Mouse (Mus musculus) liver, embryonic 12.5 days (tissue): ENCODE measurements around the gene Hspbap1. TPM values are rescaled to one million over a fixed set of nuclear protein-coding genes. Genes with fewer than 3 reads are reported as not detected.

Experiments
- ATAC-seq: fragments of 200-750 bp; cut with Nextera tagmentation; 2 replicates; pipeline ENCODE4 v1.8.0; 2017; ENCODE audit warnings: moderate number of reproducible peaks, mild to moderate bottlenecking, moderate library complexity
- H3K27ac ChIP-seq: fragments of 300-500 bp; sonication (generic); 2 replicates; pipeline ENCODE4 v1.5.1; 2016; ENCODE audit warnings: mild to moderate bottlenecking
- H3K27me3 ChIP-seq: fragments of 300-500 bp; sonication (generic); replicated peaks from 2 replicates; pipeline ENCODE4 v1.6.1; 2016; ENCODE audit warnings: mild to moderate bottlenecking, moderate library complexity
- H3K36me3 ChIP-seq: fragments of 300-500 bp; sonication (generic); 2 replicates; pipeline ENCODE4 v1.6.1; 2016; ENCODE audit warnings: mild to moderate bottlenecking, moderate library complexity
- H3K4me1 ChIP-seq: fragments of 300-500 bp; sonication (generic); 2 replicates; pipeline ENCODE4 v1.6.1; 2016
- H3K4me2 ChIP-seq: fragments of 300-500 bp; sonication (generic); 2 replicates; pipeline ENCODE4 v1.6.1; 2016; ENCODE audit warnings: mild to moderate bottlenecking, moderate library complexity
- H3K4me3 ChIP-seq: fragments of 300-500 bp; sonication (generic); 2 replicates; pipeline ENCODE4 v1.5.1; 2016; ENCODE audit warnings: mild to moderate bottlenecking, moderate library complexity
- H3K9ac ChIP-seq: fragments of 300-500 bp; sonication (generic); 2 replicates; pipeline ENCODE4 v1.6.1; 2016; ENCODE audit warnings: mild to moderate bottlenecking, moderate library complexity
- H3K9me3 ChIP-seq: fragments of 300-500 bp; sonication (generic); replicated peaks from 2 replicates; pipeline ENCODE4 v1.6.1; 2016; ENCODE audit warnings: mild to moderate bottlenecking, moderate library complexity
- WGBS: fragments of 180-500 bp; shearing (Covaris S2); methylation state at CpG from one replicate; pipeline ENCODE4 v1.1.7; 2016; ENCODE audit not compliant: insufficient replicate concordance; 5-methylcytosine and 5-hydroxymethylcytosine counted together
- polyA plus RNA-seq: library from polyadenylated mRNA; unstranded; fragments of >200 nt; fragmentation: Nextera tagmentation; extraction: Ambion mirVana; gene quantifications from 2 replicates; pipeline ENCODE4 v1.2.1, GENCODE M21; 2016

The Hspbap1 gene
- polyA plus RNA-seq, 1 experiment from 2014 or later = 22.4 TPM

- Histone ChIP-seq H3K27ac (no peak overlapping the region), H3K4me1 (peaks cover 32% of the 10 kb centered on the region), H3K4me3 (no peak overlapping the region), H3K9me3 (no peaks in the 10 kb centered on the region), H3K27me3 (no peaks in the 10 kb centered on the region), H3K36me3 (no peaks in the 10 kb centered on the region), H3K4me2 (no peak overlapping the region), H3K9ac (no peak overlapping the region)
- no peak for ATAC-seq
- WGBS = 82% methylated on average over 5 of the region's 5 CpGs
Measured at GRCm38 (mm10) chr16:35781651-35782050, 11.5 kb downstream of the Hspbap1 start.

- Histone ChIP-seq H3K9ac (no peak overlapping the region), H3K36me3 (peaks cover 9% of the 10 kb centered on the region), H3K4me2 (no peak overlapping the region), H3K4me3 (no peak overlapping the region), H3K9me3 (no peaks in the 10 kb centered on the region), H3K27me3 (no peaks in the 10 kb centered on the region), H3K27ac (no peak overlapping the region), H3K4me1 (peaks cover 32% of the 10 kb centered on the region)
- WGBS = 76% methylated on average over 13 of the region's 13 CpGs
- ATAC-seq = no peak
Measured at GRCm38 (mm10) chr16:35782451-35783206, 12.5 kb downstream of the Hspbap1 start.

- ATAC-seq = no peak
- no peak overlapping the region for H3K4me3 ChIP-seq
- no peak overlapping the region for H3K4me2 ChIP-seq
- H3K36me3 ChIP-seq = peaks cover 14% of the 10 kb centered on the region
- H3K9me3 ChIP-seq = no peaks in the 10 kb centered on the region
- H3K27me3 ChIP-seq = no peaks in the 10 kb centered on the region
- WGBS = 66% methylated on average over 3 of the region's 3 CpGs
- H3K27ac ChIP-seq = no peak overlapping the region
- no peak overlapping the region for H3K9ac ChIP-seq
- peaks cover 32% of the 10 kb centered on the region for H3K4me1 ChIP-seq
Measured at GRCm38 (mm10) chr16:35783207-35783573, 13.0 kb downstream of the Hspbap1 start.

- H3K4me1 ChIP-seq = peaks cover 32% of the 10 kb centered on the region
- H3K4me3 ChIP-seq = no peak overlapping the region
- peak; percentile 61; the same call in 1 of the 2 replicates for ATAC-seq
- no peak overlapping the region for H3K4me2 ChIP-seq
- peaks cover 25% of the 10 kb centered on the region for H3K36me3 ChIP-seq
- no peak overlapping the region for H3K27ac ChIP-seq
- no peak overlapping the region for H3K9ac ChIP-seq
- H3K27me3 ChIP-seq = no peaks in the 10 kb centered on the region
- WGBS = 56% methylated on average over 7 of the region's 7 CpGs
- H3K9me3 ChIP-seq = no peaks in the 10 kb centered on the region
Measured at GRCm38 (mm10) chr16:35784134-35784725, 14.1 kb downstream of the Hspbap1 start.

GRCm38 (mm10) chr16:35787163-35787562, 17.0 kb downstream of the Hspbap1 start:
- 91% methylated on average over 6 of the region's 6 CpGs for WGBS
- H3K4me1 ChIP-seq = peaks cover 37% of the 10 kb centered on the region
- H3K9me3 ChIP-seq = no peaks in the 10 kb centered on the region
- no peak overlapping the region for H3K9ac ChIP-seq
- H3K36me3 ChIP-seq = peaks cover 48% of the 10 kb centered on the region
- ATAC-seq = no peak
- H3K4me2 ChIP-seq = no peak overlapping the region
- H3K27ac ChIP-seq = no peak overlapping the region
- no peaks in the 10 kb centered on the region for H3K27me3 ChIP-seq
- no peak overlapping the region for H3K4me3 ChIP-seq

- ATAC-seq = no peak
- no peak overlapping the region for H3K4me3 ChIP-seq
- peaks cover 49% of the 10 kb centered on the region for H3K36me3 ChIP-seq
- no peak overlapping the region for H3K4me2 ChIP-seq
- WGBS = 83% methylated on average over 8 of the region's 8 CpGs
- no peak overlapping the region for H3K27ac ChIP-seq
- H3K9me3 ChIP-seq = no peaks in the 10 kb centered on the region
- no peaks in the 10 kb centered on the region for H3K27me3 ChIP-seq
- H3K4me1 ChIP-seq = peaks cover 38% of the 10 kb centered on the region
- no peak overlapping the region for H3K9ac ChIP-seq
Measured at GRCm38 (mm10) chr16:35787568-35788189, 17.5 kb downstream of the Hspbap1 start.

GRCm38 (mm10) chr16:35788330-35788729, 18.2 kb downstream of the Hspbap1 start:
- Histone ChIP-seq H3K4me2 (no peak overlapping the region), H3K27me3 (no peaks in the 10 kb centered on the region), H3K4me3 (no peak overlapping the region), H3K27ac (no peak overlapping the region), H3K9ac (no peak overlapping the region), H3K36me3 (peaks cover 54% of the 10 kb centered on the region), H3K9me3 (no peaks in the 10 kb centered on the region), H3K4me1 (peaks cover 31% of the 10 kb centered on the region)
- WGBS = 86% methylated on average over 6 of the region's 6 CpGs
- ATAC-seq = no peak

GRCm38 (mm10) chr16:35791962-35792521, 21.9 kb downstream of the Hspbap1 start:
- Histone ChIP-seq H3K9ac (no peak overlapping the region), H3K27ac (no peak overlapping the region), H3K9me3 (no peaks in the 10 kb centered on the region), H3K4me2 (no peak overlapping the region), H3K27me3 (no peaks in the 10 kb centered on the region), H3K4me1 (peaks cover 6% of the 10 kb centered on the region; the same call in 1 of the 2 replicates), H3K4me3 (no peak overlapping the region), H3K36me3 (peaks cover 71% of the 10 kb centered on the region)
- no peak for ATAC-seq
- WGBS = 75% methylated on average over 6 of the region's 6 CpGs

GRCm38 (mm10) chr16:35802163-35802562, 32.0 kb downstream of the Hspbap1 start:
- 88% methylated on average over 7 of the region's 7 CpGs for WGBS

GRCm38 (mm10) chr16:35803723-35804122, 33.5 kb downstream of the Hspbap1 start:
- no peak overlapping the region; the same call in 1 of the 2 replicates for H3K9ac ChIP-seq
- 86% methylated on average over 4 of the region's 4 CpGs for WGBS
- no peaks in the 10 kb centered on the region for H3K9me3 ChIP-seq
- peak overlapping the region; percentile 55 for H3K27ac ChIP-seq
- no peak for ATAC-seq
- H3K27me3 ChIP-seq = no peaks in the 10 kb centered on the region
- H3K4me1 ChIP-seq = peaks cover 42% of the 10 kb centered on the region
- no peak overlapping the region for H3K4me3 ChIP-seq
- peaks cover 45% of the 10 kb centered on the region for H3K36me3 ChIP-seq
- no peak overlapping the region for H3K4me2 ChIP-seq

More at GRCm38 (mm10) chr16:35802163-35802562, 32.0 kb downstream of the Hspbap1 start:
- no peak for ATAC-seq
- Histone ChIP-seq H3K27me3 (no peaks in the 10 kb centered on the region), H3K4me3 (no peak overlapping the region), H3K9me3 (no peaks in the 10 kb centered on the region), H3K4me2 (no peak overlapping the region), H3K36me3 (peaks cover 56% of the 10 kb centered on the region), H3K27ac (peak overlapping the region; percentile 4; the same call in 1 of the 2 replicates), H3K4me1 (peaks cover 34% of the 10 kb centered on the region), H3K9ac (no peak overlapping the region)

GRCm38 (mm10) chr16:35806973-35807662, 36.9 kb downstream of the Hspbap1 start:
- 33% methylated on average over 6 of the region's 6 CpGs for WGBS
- H3K27me3 ChIP-seq = no peaks in the 10 kb centered on the region
- peaks cover 44% of the 10 kb centered on the region for H3K36me3 ChIP-seq
- peak overlapping the region; percentile 59 for H3K4me2 ChIP-seq
- ATAC-seq = peak; percentile 87
- no peaks in the 10 kb centered on the region; the same call in 1 of the 2 replicates for H3K9me3 ChIP-seq
- H3K27ac ChIP-seq = peak overlapping the region; percentile 99
- peak overlapping the region; percentile 39 for H3K4me3 ChIP-seq
- peak overlapping the region; percentile 65 for H3K9ac ChIP-seq
- peaks cover 58% of the 10 kb centered on the region for H3K4me1 ChIP-seq
